Mouse (Mus musculus): ENCODE measurements around the gene Rpp40. TPM values are rescaled to one million over a fixed set of nuclear protein-coding genes. Genes with fewer than 3 reads are reported as not detected.

Rpp40 gene
- 9.5 and 10.1 TPM in 2 replicates for polyA plus RNA-seq (2015; fragmentation: Nextera tagmentation; extraction: Ambion mirVana)

GRCm38 (mm10) chr13:35905879-35906481 lies at the start of gene Rpp40:
TSS of gene Rpp40 (minus strand) at chr13:35906359.

Other genes starting within 250 kb of the Rpp40 start
- 6.6 and 6.8 TPM in 2 replicates for gene Cdyl, start 246.5 kb downstream of the Rpp40 start, polyA plus RNA-seq (2015; fragmentation: Nextera tagmentation; extraction: Ambion mirVana)
- gene Ppp1r3g, start 52.5 kb upstream of the Rpp40 start, polyA plus RNA-seq (2015; fragmentation: Nextera tagmentation; extraction: Ambion mirVana): 0.29 and 0.31 TPM in 2 replicates
- gene Fars2, start 211.1 kb upstream of the Rpp40 start, polyA plus RNA-seq (2015; fragmentation: Nextera tagmentation; extraction: Ambion mirVana): 36.4 and 37.9 TPM in 2 replicates
- 14.5 and 17.6 TPM in 2 replicates for gene Lyrm4, start 211.2 kb upstream of the Rpp40 start, polyA plus RNA-seq (2015; fragmentation: Nextera tagmentation; extraction: Ambion mirVana)